Comparison of ENCODE assay signal across 8 mouse cellular contexts in the genomic region with DNA sequence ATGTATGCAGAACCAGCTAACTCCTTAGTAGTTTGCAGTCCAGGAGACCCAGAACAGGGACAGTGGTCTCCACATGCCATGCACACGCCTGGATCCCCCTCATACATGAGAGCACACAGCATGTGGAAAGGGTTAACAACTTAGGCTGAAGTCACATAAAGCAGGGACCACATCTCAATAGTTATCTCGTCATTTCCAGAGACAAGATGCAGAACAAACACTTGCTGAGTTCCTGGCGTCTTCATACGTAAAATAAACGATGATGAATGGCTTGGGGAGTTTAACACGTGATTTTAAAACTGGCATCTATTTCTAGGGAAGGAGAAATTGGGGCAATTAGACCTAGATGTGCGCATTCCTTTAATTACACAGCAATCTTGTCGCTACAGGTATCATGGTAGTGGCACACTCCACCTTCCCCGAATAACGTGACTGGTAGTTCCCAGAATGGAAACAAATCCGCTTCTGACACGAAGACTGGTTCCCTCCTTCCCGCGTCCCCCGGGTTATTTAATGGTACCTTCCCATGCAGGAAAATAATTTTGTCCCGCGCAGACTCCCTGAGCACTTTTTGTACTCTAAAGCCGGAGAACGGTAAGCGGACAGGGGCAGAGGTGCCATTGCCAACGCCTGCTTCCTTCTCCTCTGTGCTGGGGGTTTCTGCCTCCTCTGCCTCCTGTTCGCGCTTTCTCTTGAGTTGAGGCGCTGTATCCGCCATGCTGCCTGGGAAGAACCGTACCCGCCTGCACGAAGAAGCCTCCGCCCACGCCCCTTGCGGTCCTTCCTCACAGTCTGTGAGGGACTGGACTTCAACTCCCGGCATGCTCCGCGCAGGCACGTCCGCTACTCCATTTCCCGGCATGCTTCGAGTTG. TPM values are rescaled to one million over a fixed set of nuclear protein-coding genes. Genes with fewer than 3 reads are reported as not detected.
DNase-seq lines count a peak whose midpoint lies in the region; ATAC-seq and TF ChIP-seq lines count a peak whose summit lies in the region.

Gene Dcps (minus strand): TSS at position 811 of the 873 bp plus-strand sequence.

- peak; percentile 97 for ATAC-seq in Patski
- ATAC-seq in hindbrain, embryonic 13.5 days (ENCODE audit: low FRiP score), result peak; percentile 98

- no peak for TF ChIP-seq CTCF in Patski (IDR thresholded peaks at IDR 0.05)

- peak; percentile 85 for DNase-seq in Patski (ENCODE audit: low read depth, low spot score)
- peak; percentile 95 to 97 for DNase-seq in cerebellum, postnatal 14 days
- peak; percentile 92 to 94 for DNase-seq in frontal cortex, postnatal 14 days (ENCODE audit: low spot score in 2 of 2)
- peak; percentile 93 to 95 for DNase-seq in layer of hippocampus, postnatal 25 days (ENCODE audit: extremely low spot score in 1 of 2, low spot score in 1 of 2)
- peak; percentile 96 for DNase-seq in lung, postnatal 25 days (ENCODE audit: low spot score)
- DNase-seq in retina, embryonic 14.5 days (ENCODE audit: low spot score), result peak; percentile 85
- DNase-seq in thymus, postnatal 4 days, result peak; percentile 98

- POLR2A ChIA-PET in Patski (lab: Charles Lee), result interaction anchor here (1.0 kb wide), 1 partner anchor 58 kb away, joined by 7 read pairs; no protein-coding TSS in a partner anchor

- H3K27me3 ChIP-seq in Patski, result no peaks in the 10 kb centered on the region
- H3K27me3 ChIP-seq in hindbrain, embryonic 13.5 days, result no peaks in the 10 kb centered on the region

- peak within 1 kb of the TSS; percentile 87 for H3K27ac ChIP-seq in hindbrain, embryonic 13.5 days

- H3K9ac ChIP-seq in hindbrain, embryonic 13.5 days, result peak within 1 kb of the TSS; percentile 71

- in situ Hi-C loops in Patski (cut with MboI; ENCODE audit: low pct_unique_long_range_greater_than_20kb), result no loop called here

- no peaks in the 10 kb centered on the region for H3K9me3 ChIP-seq in hindbrain, embryonic 13.5 days

- peaks cover 11% of the 10 kb centered on the region for H3K4me1 ChIP-seq in hindbrain, embryonic 13.5 days (replicated peaks)

- peaks cover 6% of the 10 kb centered on the region; the same call in 1 of the 2 replicates for H3K36me3 ChIP-seq in hindbrain, embryonic 13.5 days

- peak within 1 kb of the TSS; percentile 50 for H3K4me3 ChIP-seq in hindbrain, embryonic 13.5 days

- H3K4me2 ChIP-seq in hindbrain, embryonic 13.5 days, result peak within 1 kb of the TSS; percentile 80

- CTCF ChIA-PET in Patski (lab: Charles Lee), result no interaction called here

- WGBS in hindbrain, embryonic 13.5 days, result under 1% methylated on average over 38 of the region's 38 CpGs

RNA-seq across cellular contexts. Expression of gene Dcps, which starts in this region (rescaled TPM):
- polyA plus RNA-seq in Patski (2021), result 58.1 TPM
- 78.0 and 80.1 TPM in 2 replicates for polyA plus RNA-seq in hindbrain, embryonic 13.5 days (2015; fragmentation: Nextera tagmentation; extraction: Ambion mirVana)
- total RNA-seq in layer of hippocampus, postnatal 25 days (2021), result 10 to 100 TPM; 19.2 to 21.5 TPM

Comparison
In these comparisons a context has a peak if more than half of its experiments do, and no peak if none do; other contexts are left out.
1. Peak in every context shown above with its lines: DNase-seq, ATAC-seq, H3K4me3 ChIP-seq and H3K27ac ChIP-seq.